Mouse (Mus musculus) ES-Bruce4 (cell line): ENCODE measurements around the gene Zdhhc13.

Experiments
- CTCF ChIP-seq: IDR thresholded peaks from one replicate; pipeline ENCODE4 v1.8.1; 2011; ENCODE audit warnings: low read depth, low read length
- POLR2A ChIP-seq: IDR thresholded peaks from one replicate; pipeline ENCODE4 v1.8.1; 2011; ENCODE audit warnings: low read length; ENCODE audit not compliant: insufficient read depth

- TF ChIP-seq POLR2A (no peak), CTCF (no peak)
Observed at GRCm38 (mm10) chr7:48774633-48775032, 14.2 kb upstream of the Zdhhc13 start.
